Mouse (Mus musculus) heart, embryonic 16.5 days (tissue): ENCODE data around the gene Tubb4b. TPM values are rescaled to one million over a fixed set of nuclear protein-coding genes. Genes with fewer than 3 reads are reported as not detected.
"Not testable (repeated sequence)": the region's sequence is repeated elsewhere in the genome, so short reads cannot be mapped to it uniquely, and the experiment has no call there.

Source experiments
- ATAC-seq: fragments of 200-750 bp; cut with Nextera tagmentation; replicated peaks from 2 replicates; pipeline ENCODE4 v1.8.0; 2017; ENCODE audit warnings: moderate number of reproducible peaks; ENCODE audit not compliant: insufficient read depth, low FRiP score; ENCODE audit errors: extremely low read depth
- H3K27ac ChIP-seq: fragments of 300-500 bp; sonication (generic); 2 replicates; pipeline ENCODE4 v1.5.1; 2014; ENCODE audit warnings: mild to moderate bottlenecking, low read length, control low read depth, moderate library complexity
- H3K27me3 ChIP-seq: fragments of 300-500 bp; sonication (generic); 2 replicates; pipeline ENCODE4 v1.6.1; 2014; ENCODE audit warnings: low read length, mixed read lengths; ENCODE audit not compliant: control insufficient read depth, insufficient read depth
- H3K36me3 ChIP-seq: fragments of 300-500 bp; sonication (generic); 2 replicates; pipeline ENCODE4 v1.6.1; 2014; ENCODE audit not compliant: control insufficient read depth, insufficient read depth
- H3K4me1 ChIP-seq: fragments of 300-500 bp; sonication (generic); 2 replicates; pipeline ENCODE4 v1.6.1; 2014; ENCODE audit warnings: low read length, mixed read lengths; ENCODE audit not compliant: control insufficient read depth, insufficient read depth
- H3K4me2 ChIP-seq: fragments of 300-500 bp; sonication (generic); 2 replicates; pipeline ENCODE4 v1.6.1; 2014; ENCODE audit warnings: low read depth, mild to moderate bottlenecking, control low read depth, low read length
- H3K4me3 ChIP-seq: fragments of 300-500 bp; sonication (generic); 2 replicates; pipeline ENCODE4 v1.5.1; 2014; ENCODE audit warnings: mild to moderate bottlenecking, control low read depth, low read length
- H3K9ac ChIP-seq: fragments of 300-500 bp; sonication (generic); 2 replicates; pipeline ENCODE4 v1.6.1; 2014; ENCODE audit warnings: low read length, control low read depth
- H3K9me3 ChIP-seq: fragments of 300-500 bp; sonication (generic); replicated peaks from 2 replicates; pipeline ENCODE4 v1.6.1; 2016; ENCODE audit warnings: low read length; ENCODE audit not compliant: control insufficient read depth
- WGBS: fragments of 180-500 bp; shearing (Covaris S2); extraction: QIAGEN DNeasy Blood & Tissue Kit; methylation state at CpG from one replicate; pipeline ENCODE4 v1.1.7; 2014; 5-methylcytosine and 5-hydroxymethylcytosine counted together
- polyA plus RNA-seq: library from polyadenylated mRNA; unstranded; fragments of >200 nt; fragmentation: Nextera tagmentation; extraction: Ambion mirVana; gene quantifications from 2 replicates; pipeline ENCODE4 v1.2.1, GENCODE M21; 2015

Tubb4b gene
- polyA plus RNA-seq, 1 experiment from 2014 or later = 482 TPM

DNA sequence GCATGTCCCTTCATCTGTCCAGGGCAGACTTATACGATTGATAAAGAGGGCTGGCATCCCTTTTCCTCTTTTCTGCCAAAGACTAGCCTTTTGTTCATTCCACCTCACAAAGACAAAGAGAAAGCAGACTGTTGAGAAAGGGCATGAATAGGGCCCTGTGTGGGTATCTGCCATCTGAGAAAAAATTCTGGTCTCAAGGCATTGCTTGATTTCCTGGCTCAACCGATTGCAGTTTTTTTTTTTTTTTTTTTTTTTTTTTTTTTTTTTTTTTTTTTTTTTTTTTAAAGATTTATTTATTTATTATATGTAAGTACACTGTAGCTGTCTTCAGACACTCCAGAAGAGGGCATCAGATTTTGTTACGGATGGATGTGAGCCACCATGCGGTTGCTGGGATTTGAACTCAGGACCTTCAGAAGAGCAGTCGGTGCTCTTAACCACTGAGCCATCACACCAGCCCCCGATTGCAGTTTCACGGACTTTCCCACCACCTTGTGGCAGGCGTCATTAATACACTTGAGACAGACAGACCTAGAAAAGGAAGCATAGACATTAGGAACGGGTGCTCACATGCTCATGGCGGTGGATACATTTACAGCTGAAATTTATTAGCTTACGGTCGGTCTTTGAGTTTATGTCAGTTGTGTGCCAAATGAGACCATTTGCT lies 32.1 kb upstream of the Tubb4b start:
- H3K36me3 ChIP-seq, ATAC-seq, H3K27me3 ChIP-seq, H3K9me3 ChIP-seq, H3K27ac ChIP-seq: not testable (repeated sequence)
- peak overlapping the region; percentile 97 for H3K4me2 ChIP-seq
- peak overlapping the region; percentile 100 for H3K4me3 ChIP-seq
- 53% methylated on average over 11 of the region's 12 CpGs for WGBS
- H3K4me1 ChIP-seq = peaks cover 13% of the 10 kb centered on the region
- peak overlapping the region; percentile 87 for H3K9ac ChIP-seq

DNA sequence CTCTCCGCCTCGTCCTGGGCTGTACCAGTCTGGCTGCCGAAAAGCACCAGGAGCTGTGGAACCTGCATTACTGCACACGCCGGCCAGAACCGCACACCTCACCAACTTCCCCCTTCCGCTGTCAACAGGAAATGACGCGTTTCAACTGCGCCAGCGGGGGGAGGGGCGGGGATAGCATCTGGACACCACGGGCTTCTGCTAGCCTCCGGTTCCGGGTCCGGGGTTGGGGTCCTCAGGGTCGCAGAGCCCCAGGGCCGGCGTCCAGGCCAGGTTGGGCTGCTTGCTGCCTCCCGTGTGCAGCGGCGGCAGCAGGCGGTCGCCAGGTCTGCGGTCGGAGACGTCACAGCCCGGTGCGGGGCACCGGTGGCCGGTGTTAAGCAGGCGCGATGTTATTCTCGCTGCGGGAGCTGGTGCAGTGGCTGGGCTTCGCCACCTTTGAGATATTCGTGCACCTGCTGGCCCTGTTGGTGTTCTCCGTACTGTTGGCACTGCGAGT lies 30.8 kb upstream of the Tubb4b start, which contains the start of gene Tmem203:
Gene Tmem203, plus strand, starts transcription at position 156 of the 496 bp plus-strand sequence.
- Histone ChIP-seq H3K36me3 (peaks cover 6% of the 10 kb centered on the region; the same call in 1 of the 2 replicates), H3K9ac (peak within 1 kb of the TSS; percentile 87)

DNA sequence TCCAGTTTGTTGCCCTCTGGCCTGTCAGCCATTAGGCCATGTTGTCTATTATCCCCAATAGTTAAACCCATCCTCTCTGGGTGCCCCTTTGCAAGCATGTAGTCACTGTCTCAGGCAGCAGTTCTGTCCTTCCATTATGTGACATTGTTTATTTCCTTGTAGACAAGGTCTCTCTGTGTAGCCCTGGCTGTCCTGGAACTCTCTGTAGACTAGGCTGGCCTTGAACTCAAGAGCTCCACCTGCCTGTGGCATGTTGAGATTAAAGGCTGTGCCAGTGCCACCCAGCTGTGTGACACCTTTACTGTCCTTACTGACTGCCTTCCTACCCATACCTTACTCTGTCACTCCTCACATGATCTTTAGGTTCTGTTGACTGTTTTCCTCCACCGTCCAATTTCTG lies 27.8 kb upstream of the Tubb4b start:
- no peak overlapping the region for H3K9ac ChIP-seq
- ATAC-seq = no peak
- no peak overlapping the region for H3K4me3 ChIP-seq
- H3K27ac ChIP-seq = no peak overlapping the region
- H3K27me3 ChIP-seq = no peaks in the 10 kb centered on the region
- H3K9me3 ChIP-seq = no peaks in the 10 kb centered on the region
- 88% methylated on average over 1 of the region's 1 CpGs for WGBS
- peaks cover 13% of the 10 kb centered on the region for H3K4me1 ChIP-seq
- H3K4me2 ChIP-seq = no peak overlapping the region
- H3K36me3 ChIP-seq = peaks cover 14% of the 10 kb centered on the region

More for the DNA sequence above, 30.8 kb upstream of the Tubb4b start, which contains the start of gene Tmem203:
- H3K4me1 ChIP-seq = peaks cover 13% of the 10 kb centered on the region
- no peaks in the 10 kb centered on the region for H3K27me3 ChIP-seq
- peak within 1 kb of the TSS; percentile 100 for H3K4me3 ChIP-seq
- peak within 1 kb of the TSS; percentile 68 for H3K27ac ChIP-seq
- H3K4me2 ChIP-seq = peak within 1 kb of the TSS; percentile 97
- peak; percentile 80 for ATAC-seq
- H3K9me3 ChIP-seq = no peaks in the 10 kb centered on the region
- under 1% methylated on average over 39 of the region's 39 CpGs for WGBS

DNA sequence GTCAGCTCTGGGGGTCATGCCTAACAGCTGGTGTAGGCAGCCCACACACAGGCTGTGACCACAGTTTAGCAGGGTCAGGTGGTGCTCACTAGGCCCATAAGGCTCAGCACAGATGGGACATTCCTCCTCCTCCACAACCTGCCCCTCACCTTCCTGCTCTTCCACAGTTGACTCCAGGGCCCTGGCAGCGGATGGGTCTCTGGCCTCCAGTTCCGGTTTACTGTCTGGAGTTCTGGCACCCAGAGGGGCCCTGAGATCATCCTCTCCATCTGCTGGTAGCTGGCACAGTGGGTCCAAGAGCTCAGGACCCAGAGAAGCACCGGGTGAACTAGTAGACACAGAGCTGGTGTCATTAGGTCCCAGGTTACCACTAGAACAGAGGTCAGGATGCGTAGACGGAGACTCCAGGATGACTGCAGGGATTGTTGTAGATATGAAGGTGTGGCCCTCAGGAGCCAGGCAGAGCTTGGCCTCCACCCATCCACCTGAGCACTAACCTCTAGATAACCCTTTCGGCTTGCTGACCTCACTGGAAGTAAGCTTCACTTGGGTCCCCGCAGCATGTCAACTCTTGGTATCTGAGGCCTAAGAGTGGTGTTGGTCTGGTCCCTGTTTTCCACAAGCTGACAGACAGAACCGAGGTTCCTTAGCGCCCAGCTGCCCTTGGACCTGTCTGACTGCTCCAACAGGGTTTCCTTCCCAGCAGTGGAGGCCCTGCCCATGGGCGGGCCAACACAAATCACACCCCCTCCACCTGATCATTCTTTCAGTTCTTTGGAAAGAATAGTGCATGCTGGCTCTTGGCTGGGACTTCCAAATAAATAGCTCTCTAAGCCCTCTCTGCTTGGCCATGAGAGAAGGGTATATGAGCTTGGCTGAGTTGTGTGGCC lies 21.9 kb upstream of the Tubb4b start, which contains the start of gene AL732309.1:
Gene AL732309.1, minus strand, starts transcription at position 681 of the 890 bp plus-strand sequence.
- no peak for ATAC-seq
- Histone ChIP-seq H3K27ac (no peak within 1 kb of the TSS), H3K9me3 (no peaks in the 10 kb centered on the region)

DNA sequence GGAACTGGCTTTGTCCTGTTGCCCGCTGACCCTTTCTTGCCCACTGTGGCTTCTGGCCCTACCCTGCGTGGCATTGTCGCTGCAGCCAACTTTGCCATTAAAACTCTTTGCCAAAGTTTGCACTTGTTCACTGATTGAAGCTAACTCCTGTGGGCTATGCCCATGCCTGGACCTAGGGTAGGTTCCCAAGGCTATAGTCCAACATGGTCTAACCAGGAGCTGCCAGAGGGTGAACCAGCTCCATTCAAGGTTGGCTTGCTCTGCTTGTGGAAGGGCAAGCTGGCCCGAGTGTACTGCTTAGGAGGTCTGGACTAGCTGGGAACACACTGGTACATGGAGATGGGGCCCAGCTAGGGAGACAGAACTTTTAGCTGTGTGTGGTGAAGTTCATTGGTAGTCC lies 19.6 kb upstream of the Tubb4b start:
- no peak overlapping the region for H3K27ac ChIP-seq
- peaks cover 13% of the 10 kb centered on the region for H3K4me1 ChIP-seq
- H3K9ac ChIP-seq = no peak overlapping the region
- no peak for ATAC-seq
- no peak overlapping the region for H3K4me3 ChIP-seq
- 87% methylated on average over 4 of the region's 4 CpGs for WGBS
- peaks cover 16% of the 10 kb centered on the region; the same call in 1 of the 2 replicates for H3K27me3 ChIP-seq
- H3K9me3 ChIP-seq = no peaks in the 10 kb centered on the region
- H3K4me2 ChIP-seq = no peak overlapping the region
- peaks cover 7% of the 10 kb centered on the region for H3K36me3 ChIP-seq

More for the DNA sequence above, 21.9 kb upstream of the Tubb4b start, which contains the start of gene AL732309.1:
- H3K4me3 ChIP-seq = no peak within 1 kb of the TSS
- WGBS = 86% methylated on average over 10 of the region's 10 CpGs
- peaks cover 12% of the 10 kb centered on the region; the same call in 1 of the 2 replicates for H3K27me3 ChIP-seq
- H3K9ac ChIP-seq = no peak within 1 kb of the TSS
- peaks cover 7% of the 10 kb centered on the region for H3K4me1 ChIP-seq
- peaks cover 15% of the 10 kb centered on the region for H3K36me3 ChIP-seq
- no peak within 1 kb of the TSS for H3K4me2 ChIP-seq

DNA sequence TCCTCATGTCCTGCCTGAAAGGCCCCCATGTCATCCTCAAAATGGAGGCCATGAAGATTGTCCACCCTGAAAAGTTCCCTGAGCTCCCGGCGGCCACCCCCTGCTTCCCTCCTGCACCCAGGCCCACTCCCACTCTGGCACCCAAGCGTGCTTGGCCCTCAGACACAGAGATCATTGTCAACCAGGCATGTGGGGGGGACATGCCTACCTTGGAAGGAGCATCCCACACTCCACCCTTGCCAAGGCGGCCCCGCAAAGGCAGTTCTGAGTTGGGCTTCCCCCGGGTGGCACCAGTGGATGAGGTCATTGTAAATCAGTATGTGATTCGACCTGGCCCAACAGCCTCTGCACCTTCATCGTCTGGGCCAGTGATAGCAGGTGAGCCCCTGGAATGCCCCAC lies 18.8 kb upstream of the Tubb4b start:
- Histone ChIP-seq H3K4me2 (no peak overlapping the region), H3K9me3 (no peaks in the 10 kb centered on the region), H3K36me3 (peaks cover 4% of the 10 kb centered on the region), H3K27ac (no peak overlapping the region), H3K27me3 (peaks cover 16% of the 10 kb centered on the region; the same call in 1 of the 2 replicates), H3K4me3 (no peak overlapping the region), H3K4me1 (peaks cover 13% of the 10 kb centered on the region), H3K9ac (no peak overlapping the region)
- no peak for ATAC-seq
- WGBS = 63% methylated on average over 8 of the region's 8 CpGs

DNA sequence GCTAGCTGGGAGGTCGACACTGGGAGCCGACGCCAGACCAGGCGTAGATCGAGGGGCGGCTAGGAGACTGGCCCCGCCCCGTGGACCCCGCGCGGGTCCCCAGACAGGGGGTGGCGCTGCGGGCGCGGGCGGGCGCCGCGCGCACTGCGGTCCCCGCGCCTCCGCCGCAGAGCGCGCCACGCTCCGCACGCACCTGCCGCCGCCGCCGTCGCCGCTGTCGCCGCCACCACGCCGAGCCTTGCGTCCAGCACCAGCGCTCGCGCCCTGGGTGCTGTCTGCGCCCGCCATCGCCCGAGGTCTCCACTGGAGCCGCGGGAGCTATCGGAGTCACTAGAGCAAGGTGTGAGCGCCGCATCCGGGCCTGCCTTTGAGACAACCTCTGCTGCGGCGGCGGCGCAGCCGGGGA lies 17.6 kb upstream of the Tubb4b start, which contains the start of the genes Rnf208 and Cysrt1:
Gene Rnf208, plus strand, starts transcription at position 155 of the 406 bp plus-strand sequence.
Gene Cysrt1, minus strand, starts transcription at position 352 of the 406 bp plus-strand sequence.
- Histone ChIP-seq H3K9me3 (no peaks in the 10 kb centered on the region), H3K9ac (peak within 1 kb of the TSS; percentile 68), H3K27me3 (peaks cover 16% of the 10 kb centered on the region; the same call in 1 of the 2 replicates), H3K4me2 (peak within 1 kb of the TSS; percentile 95), H3K4me1 (peaks cover 13% of the 10 kb centered on the region), H3K36me3 (peaks cover 4% of the 10 kb centered on the region; the same call in 1 of the 2 replicates), H3K27ac (no peak within 1 kb of the TSS), H3K4me3 (peak within 1 kb of the TSS; percentile 62)
- no peak for ATAC-seq
- WGBS = under 1% methylated on average over 47 of the region's 59 CpGs

DNA sequence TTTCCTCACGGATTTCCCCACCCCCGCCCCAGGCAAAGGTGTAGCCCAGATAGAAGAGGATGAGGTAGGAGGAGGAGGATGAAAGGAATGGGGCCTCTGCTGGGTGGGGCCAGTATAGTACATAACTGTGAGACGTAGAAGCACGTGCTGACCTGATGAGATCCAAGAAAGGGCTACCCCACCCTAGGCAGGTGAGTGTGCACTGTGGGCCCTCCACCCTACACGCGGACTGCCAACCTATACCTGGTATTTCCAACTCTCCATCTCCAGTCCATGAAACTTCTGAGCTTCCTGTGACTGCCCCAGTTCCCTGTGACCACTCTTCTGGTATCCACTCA lies 16.9 kb upstream of the Tubb4b start:
- Histone ChIP-seq H3K9me3 (no peaks in the 10 kb centered on the region), H3K27ac (no peak overlapping the region), H3K36me3 (peaks cover 4% of the 10 kb centered on the region; the same call in 1 of the 2 replicates), H3K4me1 (peaks cover 13% of the 10 kb centered on the region), H3K9ac (no peak overlapping the region), H3K27me3 (peaks cover 16% of the 10 kb centered on the region; the same call in 1 of the 2 replicates), H3K4me2 (peak overlapping the region; percentile 95), H3K4me3 (peak overlapping the region; percentile 62)
- ATAC-seq = no peak
- 14% methylated on average over 6 of the region's 6 CpGs for WGBS
